Mouse (Mus musculus) layer of hippocampus, adult 9-11 months (tissue): Measurements from ENCODE around the gene Rsg1.

Experiments
- DNase-seq: peaks from one replicate; pipeline ENCODE4 v3.0.0; 2022

The Rsg1 gene

GRCm38 (mm10) chr4:141249383-141249782 is 35.6 kb downstream of the Rsg1 start:
- no peak for DNase-seq

GRCm38 (mm10) chr4:141251071-141251470 is 37.3 kb downstream of the Rsg1 start:
- DNase-seq, result no peak

DNA sequence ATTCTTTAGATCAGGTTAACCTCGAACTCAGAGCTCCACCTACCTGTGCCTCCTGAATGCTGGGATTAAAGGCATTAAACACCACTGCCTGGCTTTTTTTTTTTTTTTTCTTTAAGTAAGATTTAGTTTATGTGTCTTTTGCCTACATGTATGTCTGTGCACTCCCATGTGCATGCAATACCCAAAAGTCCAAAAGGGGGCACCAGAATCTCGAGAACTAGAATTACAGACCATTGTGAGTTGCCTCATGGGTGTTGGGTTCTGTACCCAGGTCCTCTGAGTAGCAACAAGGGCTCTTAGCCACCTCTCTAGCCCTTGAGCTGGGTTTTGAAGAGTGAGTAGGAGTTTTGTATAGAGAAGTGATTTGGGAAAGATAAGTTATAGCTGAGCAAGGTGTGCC is 38.9 kb downstream of the Rsg1 start:
- no peak for DNase-seq

GRCm38 (mm10) chr4:141254234-141254633 is 40.5 kb downstream of the Rsg1 start:
- DNase-seq, result no peak

DNA sequence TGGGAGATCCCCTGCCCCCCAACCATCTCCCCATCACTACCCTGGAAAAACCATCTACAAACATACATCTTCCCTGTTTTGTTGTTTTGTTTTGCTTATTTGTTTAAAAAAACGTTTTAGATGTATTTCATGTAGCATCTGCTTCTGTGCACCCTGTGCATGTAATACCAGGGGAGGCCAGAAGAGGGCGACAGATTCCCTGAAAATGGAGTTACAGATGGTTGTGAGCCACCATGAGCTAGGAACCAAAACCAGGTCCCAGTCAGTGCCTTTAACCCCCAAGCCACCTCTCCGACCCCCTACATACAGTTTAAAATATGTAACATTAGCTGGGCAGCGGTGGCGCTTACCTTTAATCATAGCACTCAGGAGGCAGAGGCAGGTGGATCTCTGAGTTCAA is 43.7 kb downstream of the Rsg1 start:
- DNase-seq, result no peak

- no peak for DNase-seq
Observed at GRCm38 (mm10) chr4:141259413-141259812, 45.7 kb downstream of the Rsg1 start.

DNA sequence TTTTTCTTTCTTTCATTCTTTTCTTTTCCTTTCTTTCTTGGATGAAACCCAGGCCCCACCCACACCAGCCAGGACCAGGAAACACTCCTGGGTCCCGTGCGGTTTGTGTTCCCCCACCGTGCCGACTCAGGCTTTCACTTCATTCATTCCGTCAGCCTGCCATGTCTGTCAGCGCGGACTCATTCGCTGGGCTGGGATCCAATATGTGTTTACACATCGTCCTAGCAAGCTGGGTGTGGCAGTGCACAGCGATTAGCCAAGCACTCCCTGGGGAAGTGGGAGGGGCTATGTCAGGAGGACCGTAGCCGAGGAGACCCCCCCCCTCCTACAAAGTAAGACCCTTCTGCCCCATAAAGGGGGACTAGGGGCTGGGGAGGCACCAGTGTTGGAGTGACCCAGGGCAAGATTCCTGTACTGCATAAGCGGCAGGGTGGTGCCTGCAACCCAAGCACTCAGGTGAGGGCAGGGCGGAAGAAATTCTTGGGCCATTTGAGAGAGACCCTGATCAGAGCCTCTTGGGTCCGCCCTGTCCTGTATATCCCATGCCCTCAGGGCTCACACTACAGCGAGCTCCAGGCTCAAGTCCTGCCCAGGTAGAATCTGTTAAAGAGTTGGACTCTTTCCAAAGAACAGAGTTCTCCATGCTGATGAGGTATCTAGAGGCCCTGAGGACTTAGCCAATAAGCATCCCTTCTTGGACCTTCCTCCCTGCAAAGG is 46.4 kb downstream of the Rsg1 start:
- DNase-seq, result no peak

DNA sequence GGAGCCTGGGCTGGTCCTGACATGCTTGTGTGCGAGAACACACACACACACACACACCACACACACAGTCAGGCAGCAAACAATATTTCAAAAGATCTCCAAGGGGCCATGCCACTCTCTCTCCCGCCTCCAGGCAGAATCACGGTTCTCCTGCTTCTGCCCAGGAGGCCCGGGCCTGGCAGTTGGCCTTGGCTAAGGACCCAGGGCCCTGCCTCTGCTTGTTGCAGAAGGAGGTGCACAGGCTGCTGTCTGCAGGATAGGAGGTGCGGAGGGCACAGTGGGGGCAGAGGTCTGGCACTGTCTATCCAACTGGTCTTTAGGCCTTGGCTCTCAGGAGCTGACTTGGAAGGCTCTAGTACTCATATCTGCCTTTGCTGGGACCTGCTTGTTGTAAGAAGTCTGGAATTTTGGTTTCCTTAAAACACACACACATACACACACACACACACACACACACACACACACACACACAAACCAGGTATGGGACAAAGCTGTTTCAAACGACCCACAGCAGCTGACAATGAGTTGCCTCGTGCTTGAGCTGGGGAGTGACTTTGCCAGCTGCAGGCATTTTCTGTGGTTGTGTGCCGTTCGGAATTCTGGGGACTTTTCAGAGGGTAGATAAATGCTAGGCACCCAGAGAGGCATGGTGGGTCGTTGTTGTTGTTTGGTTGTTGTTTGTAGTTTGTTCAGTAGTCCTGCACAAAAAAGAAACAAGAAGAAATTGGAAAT is 49.3 kb downstream of the Rsg1 start:
- no peak for DNase-seq

DNA sequence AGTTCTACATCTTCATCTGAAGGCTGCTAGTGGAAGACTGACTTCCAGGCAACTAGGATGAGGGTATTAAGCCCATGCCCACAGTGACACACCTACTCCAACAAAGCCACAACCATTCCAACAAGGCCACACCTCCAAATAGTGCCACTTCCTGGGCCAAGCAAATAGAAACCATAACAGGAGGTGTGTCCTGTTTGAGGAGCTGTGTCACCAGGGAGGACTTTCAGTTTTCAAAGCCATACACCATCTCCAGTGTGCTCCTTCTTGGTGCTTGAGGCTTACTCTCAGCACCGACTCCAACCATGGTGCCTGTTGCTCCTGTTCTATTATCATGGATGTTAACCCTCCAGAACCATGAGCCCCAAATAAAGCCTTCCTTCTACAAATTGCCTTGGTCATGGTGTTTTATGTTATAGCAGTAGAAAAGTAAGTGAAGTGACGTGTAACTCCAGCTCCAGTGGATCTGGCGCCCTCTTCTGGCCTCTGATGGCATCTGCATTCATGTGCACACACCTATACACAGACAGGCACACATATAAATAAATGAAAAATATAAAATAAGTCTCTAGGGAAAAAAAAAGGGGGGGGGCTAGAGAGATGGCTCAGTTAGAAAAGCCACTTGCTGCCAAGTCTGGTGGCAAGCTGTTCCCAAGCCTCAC is 52.4 kb downstream of the Rsg1 start:
- DNase-seq, result no peak

GRCm38 (mm10) chr4:141267250-141267649 is 53.5 kb downstream of the Rsg1 start:
- DNase-seq, result no peak

GRCm38 (mm10) chr4:141267837-141268236 is 54.1 kb downstream of the Rsg1 start:
- peak; percentile 56 for DNase-seq

DNA sequence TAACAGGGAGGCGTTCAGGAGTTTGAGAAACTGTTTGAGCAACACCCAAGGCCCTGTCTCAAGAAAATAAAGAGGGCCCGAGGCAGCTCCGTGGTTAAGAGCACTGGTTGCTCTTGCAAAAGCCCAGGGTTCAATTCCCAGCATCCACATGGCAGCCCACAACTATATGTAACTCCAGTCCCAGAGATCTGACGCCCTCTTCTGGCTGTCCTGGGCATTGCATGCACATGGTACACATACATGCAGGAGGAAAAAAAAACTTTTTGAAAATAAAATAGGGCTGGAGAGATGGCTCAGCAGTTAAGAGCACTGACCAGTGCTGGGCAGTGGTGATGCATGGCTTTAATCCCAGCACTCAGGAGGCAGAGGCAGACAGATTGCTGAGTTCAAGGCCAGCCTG is 54.6 kb downstream of the Rsg1 start:
- DNase-seq, result no peak

GRCm38 (mm10) chr4:141269080-141269479 is 55.3 kb downstream of the Rsg1 start:
- no peak for DNase-seq

DNA sequence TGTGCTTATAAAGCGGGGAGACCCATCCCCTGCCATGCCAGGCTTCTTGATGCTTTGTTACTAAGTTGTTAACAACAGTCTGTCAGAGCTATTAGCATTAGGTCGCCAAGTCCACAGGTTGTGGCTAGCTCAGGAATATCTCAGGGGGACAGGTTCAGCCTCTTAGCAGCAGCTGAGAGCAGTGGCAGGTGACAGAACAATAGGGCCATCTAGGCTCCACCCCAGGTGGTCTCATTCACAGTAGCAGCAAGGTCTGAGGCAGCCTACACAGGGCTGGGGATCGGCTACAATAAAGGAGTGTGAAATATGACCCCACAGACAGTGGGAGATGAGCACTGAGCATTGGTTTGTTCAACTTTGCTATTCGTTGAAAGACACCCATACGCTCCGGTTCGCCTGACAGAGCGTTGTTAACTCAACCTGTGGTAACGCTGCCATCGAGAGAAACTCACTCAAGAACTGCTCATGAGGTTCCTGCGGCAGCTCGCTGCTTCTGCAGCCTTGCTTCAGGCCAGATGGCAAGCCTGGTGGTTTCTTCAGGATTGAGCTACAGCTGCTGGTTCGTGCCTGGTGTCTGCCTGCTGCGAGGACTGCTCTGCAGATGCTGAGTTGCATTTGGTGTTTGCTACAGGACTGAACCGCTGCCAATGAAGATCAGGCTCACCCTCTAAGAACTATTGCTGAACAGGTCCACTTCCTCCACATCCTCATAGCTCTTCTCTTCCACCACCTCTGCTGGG is 56.6 kb downstream of the Rsg1 start:
- no peak for DNase-seq

GRCm38 (mm10) chr4:141271228-141271627 is 57.5 kb downstream of the Rsg1 start:
- no peak for DNase-seq

- no peak for DNase-seq
Observed at GRCm38 (mm10) chr4:141271721-141272120, 58.0 kb downstream of the Rsg1 start.

DNA sequence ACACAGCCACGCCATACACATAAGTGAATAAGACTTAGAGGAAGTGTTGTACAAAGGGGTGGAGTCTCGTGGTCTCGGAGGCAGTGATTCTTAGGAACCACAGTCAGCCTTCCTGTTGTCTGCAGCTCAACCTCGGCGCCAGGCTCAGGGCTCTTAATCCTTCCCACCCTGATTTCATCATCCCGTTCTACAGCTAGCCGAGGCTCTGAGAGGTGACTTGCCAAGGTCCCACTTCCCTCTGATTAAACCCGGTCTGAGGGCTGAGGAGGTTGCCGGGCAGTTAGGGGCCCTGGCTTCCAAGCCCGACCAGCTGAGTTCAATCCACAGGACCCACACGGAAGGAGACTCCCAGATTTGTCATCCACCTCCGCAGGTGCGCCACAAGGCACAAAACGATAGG is 59.1 kb downstream of the Rsg1 start:
- no peak for DNase-seq

GRCm38 (mm10) chr4:141273296-141273695 is 59.5 kb downstream of the Rsg1 start:
- peak; percentile 30 for DNase-seq

GRCm38 (mm10) chr4:141274485-141275341 is 61.0 kb downstream of the Rsg1 start:
- DNase-seq, result no peak
